Mouse (Mus musculus) effector memory CD4-positive, alpha-beta T cell, adult 7 months (primary cell): ENCODE measurements around the gene Vmn2r49. TPM values are rescaled to one million over a fixed set of nuclear protein-coding genes. Genes with fewer than 3 reads are reported as not detected.

Experiments
- polyA plus RNA-seq: library from polyadenylated mRNA; unstranded; fragments of 100-300 nt; shearing (Covaris generic); gene quantifications from one replicate; pipeline ENCODE4 v1.2.1, GENCODE M21; 2017

Vmn2r49 gene
- polyA plus RNA-seq = not detected

GRCm38 (mm10) chr7:9992157-9992556 lies at the start of gene Vmn2r49:
Gene Vmn2r49, minus strand, starts transcription at chr7:9992257.

GRCm38 (mm10) chr7:9953485-9953884 lies 38.6 kb downstream of the Vmn2r49 start, which contains the start of gene Vmn2r48:
Gene Vmn2r48, minus strand, starts transcription at chr7:9953585.

Other genes with a start within 250 kb of the Vmn2r49 start
- gene Vmn2r46, start 221.7 kb downstream of the Vmn2r49 start, polyA plus RNA-seq = not detected
- not detected for gene Vmn2r47, start 150.9 kb downstream of the Vmn2r49 start, polyA plus RNA-seq
- gene Vmn2r48, start 38.7 kb downstream of the Vmn2r49 start, polyA plus RNA-seq = not detected
- not detected for gene Vmn2r50, start 61.0 kb upstream of the Vmn2r49 start, polyA plus RNA-seq
- 0.17 TPM for gene Vmn2r51, start 113.5 kb upstream of the Vmn2r49 start, polyA plus RNA-seq
- 0.10 TPM for gene Vmn2r52, start 184.3 kb upstream of the Vmn2r49 start, polyA plus RNA-seq